Mouse (Mus musculus): Measurements from ENCODE around the gene Bcan.

DNA sequence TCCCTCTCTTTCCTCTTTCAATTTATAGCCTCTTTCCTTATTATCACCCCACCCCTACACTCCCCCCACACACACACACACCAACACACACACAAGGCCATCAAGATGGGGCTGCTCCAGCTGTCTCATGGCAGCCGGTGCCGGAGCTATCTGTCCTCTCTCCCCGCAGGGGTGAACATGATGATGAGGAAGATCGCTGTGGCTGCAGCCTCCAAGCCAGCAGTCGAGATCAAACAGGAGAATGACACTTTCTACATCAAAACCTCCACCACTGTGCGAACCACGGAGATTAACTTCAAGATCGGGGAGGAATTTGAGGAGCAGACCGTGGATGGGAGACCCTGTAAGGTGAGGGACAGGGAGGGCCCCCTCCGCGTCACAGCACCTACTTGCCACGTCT lies 48.1 kb downstream of the Bcan start:
- no peak for TF ChIP-seq POLR2A (IDR thresholded peaks at IDR 0.05; ENCODE audit: borderline replicate concordance, control insufficient read depth, low read depth, low read length)
- TF ChIP-seq CTCF (IDR thresholded peaks at IDR 0.05; ENCODE audit: control insufficient read depth, insufficient read depth, low read length) = no peak

Measured in bone marrow, adult 2 months (tissue).